Mouse (Mus musculus): ENCODE data around the gene Srprb.

- TF ChIP-seq CTCF (IDR thresholded peaks at IDR 0.05; ENCODE audit: low read depth, low read length) (no peak), POLR2AphosphoS5 (IDR thresholded peaks at IDR 0.05; ENCODE audit: insufficient replicate concordance, low read depth, low read length) (no peak), GATA1 (IDR thresholded peaks at IDR 0.05; ENCODE audit: borderline replicate concordance, low read length) (no peak), TAL1 (conservative IDR thresholded peaks at IDR 0.05; ENCODE audit: low read depth, low read length) (no peak), GATA2 (IDR thresholded peaks at IDR 0.05; ENCODE audit: borderline replicate concordance, low read depth, low read length) (no peak)
Observed at GRCm38 (mm10) chr9:103163806-103164205, 38.1 kb downstream of the Srprb start.
